Mouse (Mus musculus): Measurements from ENCODE around the gene Hexdc. TPM values are rescaled to one million over a fixed set of nuclear protein-coding genes. Genes with fewer than 3 reads are reported as not detected.

Hexdc gene
- polyA plus RNA-seq, 1 experiment from 2014 or later = 10.3 TPM

DNA sequence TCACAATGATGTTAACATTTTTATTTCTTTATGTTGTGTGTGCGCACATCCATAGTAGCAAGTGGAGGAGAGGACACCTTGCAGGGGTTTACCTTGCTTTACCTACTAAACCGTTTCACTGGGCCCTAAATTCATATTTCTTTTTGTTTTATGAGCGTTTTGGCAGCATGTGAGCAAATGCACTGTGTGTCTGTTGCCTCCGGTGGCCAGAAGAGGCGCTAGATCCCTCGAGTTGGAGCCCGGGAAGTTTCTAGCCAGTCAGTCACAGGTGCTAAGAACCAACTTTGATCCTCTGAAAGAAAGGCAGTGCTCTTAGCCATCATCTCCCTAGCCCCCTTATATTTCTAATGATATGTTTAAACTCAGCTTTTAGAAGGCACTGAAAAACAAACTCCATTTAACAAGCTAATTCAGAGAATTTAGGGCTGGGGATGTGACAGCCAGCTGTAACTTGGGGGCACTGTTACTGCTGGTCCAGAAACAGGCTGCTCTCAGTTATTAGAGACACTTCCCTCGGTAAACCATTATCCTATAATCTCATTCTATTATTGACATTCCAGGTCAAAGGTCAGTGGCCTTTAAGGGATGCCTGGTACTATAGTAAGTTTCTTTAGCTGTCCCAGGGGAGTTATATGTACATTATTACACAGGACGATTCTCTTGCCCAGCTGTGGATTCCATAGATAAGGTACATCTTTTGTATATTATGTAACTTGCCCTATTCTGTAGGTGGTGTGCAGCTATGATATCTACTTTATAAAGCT, 31.4 kb downstream of the Hexdc start:
- peak overlapping the region; percentile 100; the same call in 1 of the 2 replicates for H3K27ac ChIP-seq (ENCODE audit: low read depth, low read length)
- ATAC-seq (ENCODE audit: low FRiP score, low TSS enrichment) = no peak
- peak overlapping the region; percentile 92; the same call in 1 of the 2 replicates for H3K4me3 ChIP-seq (ENCODE audit: low read length)
- H3K36me3 ChIP-seq (ENCODE audit: control insufficient read depth, insufficient read depth, low read length) = peaks cover 17% of the 10 kb centered on the region
- no peak overlapping the region for H3K9ac ChIP-seq (ENCODE audit: low read depth, low read length)
- H3K4me1 ChIP-seq (ENCODE audit: control insufficient read depth, insufficient read depth, low read length) = 0 out of 2 replicates have a peak, but pooled peaks cover 7% of the 10 kb centered on the region
- peak overlapping the region; percentile 47 for H3K4me2 ChIP-seq (replicated peaks; ENCODE audit: low read depth, low read length)
- no peaks in the 10 kb centered on the region for H3K9me3 ChIP-seq (ENCODE audit: control insufficient read depth, low read length)
- H3K27me3 ChIP-seq (ENCODE audit: control insufficient read depth, insufficient read depth, low read length) = no peaks in the 10 kb centered on the region
- WGBS = 33% methylated on average over 9 of the region's 9 CpGs

- peak; percentile 100 for ATAC-seq (ENCODE audit: low FRiP score, low TSS enrichment)
- peak within 1 kb of the TSS; percentile 92 for H3K4me3 ChIP-seq (ENCODE audit: low read length)
- peak within 1 kb of the TSS; percentile 62 for H3K4me2 ChIP-seq (replicated peaks; ENCODE audit: low read depth, low read length)
- peaks cover 19% of the 10 kb centered on the region for H3K36me3 ChIP-seq (ENCODE audit: control insufficient read depth, insufficient read depth, low read length)
- no peaks in the 10 kb centered on the region for H3K9me3 ChIP-seq (ENCODE audit: control insufficient read depth, low read length)
- 0 out of 2 replicates have a peak, but pooled peaks cover 7% of the 10 kb centered on the region for H3K4me1 ChIP-seq (ENCODE audit: control insufficient read depth, insufficient read depth, low read length)
- H3K27ac ChIP-seq (ENCODE audit: low read depth, low read length) = peak within 1 kb of the TSS; percentile 100
- WGBS = under 1% methylated on average over 50 of the region's 50 CpGs
- H3K9ac ChIP-seq (ENCODE audit: low read depth, low read length) = peak within 1 kb of the TSS; percentile 78
- no peaks in the 10 kb centered on the region for H3K27me3 ChIP-seq (ENCODE audit: control insufficient read depth, insufficient read depth, low read length)
Observed at GRCm38 (mm10) chr11:121236564-121237344, 32.5 kb downstream of the Hexdc start, which contains the start of gene Narf. Gene Narf (plus strand): TSS chr11:121237253.

DNA sequence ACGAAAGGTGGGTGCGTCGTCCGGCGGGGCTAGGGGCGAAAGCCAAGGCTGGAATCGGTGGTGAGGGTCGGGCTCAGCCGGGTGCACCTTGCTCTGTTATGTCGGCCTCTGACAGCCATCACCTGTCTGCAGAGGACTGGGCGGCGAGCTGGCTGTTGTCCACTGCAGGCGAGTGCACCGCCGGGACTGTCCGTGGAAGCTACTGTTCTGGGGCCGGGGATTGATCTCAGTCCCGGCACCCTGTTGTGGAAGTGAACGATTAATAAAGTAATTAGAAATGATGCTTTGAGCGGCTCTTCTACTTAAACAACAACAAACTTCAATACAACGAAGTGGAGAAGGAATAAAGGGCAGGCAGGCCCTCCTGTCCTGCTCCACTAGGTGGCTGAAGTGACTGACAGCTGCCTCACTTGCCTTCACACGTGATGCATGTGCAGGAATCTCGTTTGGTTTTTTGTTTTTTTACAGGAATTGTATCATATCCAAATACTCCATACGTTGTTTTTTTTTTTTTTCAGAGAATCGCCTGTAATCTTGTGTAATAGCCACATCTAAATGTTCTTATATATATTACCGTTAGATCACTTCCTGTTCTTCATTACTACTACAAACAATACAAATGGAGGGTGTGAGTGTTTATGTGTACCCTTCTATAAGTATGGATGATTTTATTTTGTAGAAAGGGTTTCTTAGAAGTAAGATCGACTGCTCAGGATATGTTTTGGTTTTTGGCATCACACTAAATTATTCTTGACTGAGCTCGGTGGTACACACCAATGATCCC, 33.3 kb downstream of the Hexdc start:
- peak; percentile 61 for ATAC-seq (ENCODE audit: low FRiP score, low TSS enrichment)
- Histone ChIP-seq H3K4me3 (ENCODE audit: low read length) (peak overlapping the region; percentile 92), H3K4me2 (replicated peaks; ENCODE audit: low read depth, low read length) (peak overlapping the region; percentile 62), H3K9me3 (ENCODE audit: control insufficient read depth, low read length) (no peaks in the 10 kb centered on the region), H3K27me3 (ENCODE audit: control insufficient read depth, insufficient read depth, low read length) (no peaks in the 10 kb centered on the region), H3K27ac (ENCODE audit: low read depth, low read length) (peak overlapping the region; percentile 89), H3K4me1 (ENCODE audit: control insufficient read depth, insufficient read depth, low read length) (0 out of 2 replicates have a peak, but pooled peaks cover 7% of the 10 kb centered on the region), H3K9ac (ENCODE audit: low read depth, low read length) (peak overlapping the region; percentile 78), H3K36me3 (ENCODE audit: control insufficient read depth, insufficient read depth, low read length) (peaks cover 26% of the 10 kb centered on the region)
- WGBS = 4% methylated on average over 28 of the region's 28 CpGs

DNA sequence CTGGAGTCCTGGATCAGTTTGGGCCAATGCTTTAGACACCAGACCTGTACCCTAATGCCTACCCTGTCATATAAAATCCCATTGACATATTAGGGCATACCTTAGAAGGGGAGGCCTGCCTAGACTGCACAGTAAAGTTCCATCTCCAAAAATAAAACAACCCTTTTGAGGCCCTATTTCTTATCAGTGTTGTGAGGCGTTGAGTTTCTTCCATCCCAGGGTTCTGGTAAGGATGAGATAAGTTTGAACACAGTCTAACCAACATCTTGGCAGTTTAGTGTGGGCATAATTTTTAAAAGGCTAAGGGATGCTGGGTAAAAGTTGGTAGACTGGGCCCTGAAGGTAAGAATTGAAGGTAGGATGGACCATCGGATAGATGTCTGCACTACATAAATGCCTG, 35.4 kb downstream of the Hexdc start:
- ATAC-seq (ENCODE audit: low FRiP score, low TSS enrichment) = no peak
- no peak overlapping the region for H3K9ac ChIP-seq (ENCODE audit: low read depth, low read length)
- H3K27ac ChIP-seq (ENCODE audit: low read depth, low read length) = no peak overlapping the region
- no peaks in the 10 kb centered on the region for H3K27me3 ChIP-seq (ENCODE audit: control insufficient read depth, insufficient read depth, low read length)
- peaks cover 46% of the 10 kb centered on the region for H3K36me3 ChIP-seq (ENCODE audit: control insufficient read depth, insufficient read depth, low read length)
- 0 out of 2 replicates have a peak, but pooled peaks cover 7% of the 10 kb centered on the region for H3K4me1 ChIP-seq (ENCODE audit: control insufficient read depth, insufficient read depth, low read length)
- no peak overlapping the region for H3K4me3 ChIP-seq (ENCODE audit: low read length)
- H3K9me3 ChIP-seq (ENCODE audit: control insufficient read depth, low read length) = no peaks in the 10 kb centered on the region
- WGBS = 97% methylated on average over 2 of the region's 2 CpGs
- H3K4me2 ChIP-seq (replicated peaks; ENCODE audit: low read depth, low read length) = no peak overlapping the region

DNA sequence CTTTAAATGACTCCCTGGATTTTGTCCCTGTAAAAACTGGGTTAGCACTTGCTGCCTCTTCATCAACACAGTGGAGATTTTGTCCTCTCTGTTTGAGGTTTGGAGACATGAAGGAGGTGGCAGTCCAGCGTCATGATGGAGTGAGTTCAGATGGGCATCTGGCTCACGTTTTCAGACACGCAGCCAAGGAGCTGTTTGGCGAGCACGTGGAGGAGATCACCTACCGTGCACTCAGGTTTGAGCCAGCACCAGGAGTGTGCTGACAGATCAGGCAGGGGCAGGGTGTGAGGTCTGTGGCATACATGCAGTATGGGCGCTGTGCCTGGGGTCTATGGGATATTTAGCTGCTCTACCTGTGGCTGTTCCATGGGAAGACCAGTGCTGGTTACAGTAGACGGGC, 46.0 kb downstream of the Hexdc start:
- Histone ChIP-seq H3K9ac (ENCODE audit: low read depth, low read length) (no peak overlapping the region), H3K4me2 (replicated peaks; ENCODE audit: low read depth, low read length) (no peak overlapping the region), H3K27me3 (ENCODE audit: control insufficient read depth, insufficient read depth, low read length) (no peaks in the 10 kb centered on the region), H3K9me3 (ENCODE audit: control insufficient read depth, low read length) (no peaks in the 10 kb centered on the region), H3K4me1 (ENCODE audit: control insufficient read depth, insufficient read depth, low read length) (no peaks in the 10 kb centered on the region), H3K27ac (ENCODE audit: low read depth, low read length) (no peak overlapping the region), H3K36me3 (ENCODE audit: control insufficient read depth, insufficient read depth, low read length) (peaks cover 95% of the 10 kb centered on the region), H3K4me3 (ENCODE audit: low read length) (no peak overlapping the region)
- 91% methylated on average over 8 of the region's 8 CpGs for WGBS
- ATAC-seq (ENCODE audit: low FRiP score, low TSS enrichment) = no peak

DNA sequence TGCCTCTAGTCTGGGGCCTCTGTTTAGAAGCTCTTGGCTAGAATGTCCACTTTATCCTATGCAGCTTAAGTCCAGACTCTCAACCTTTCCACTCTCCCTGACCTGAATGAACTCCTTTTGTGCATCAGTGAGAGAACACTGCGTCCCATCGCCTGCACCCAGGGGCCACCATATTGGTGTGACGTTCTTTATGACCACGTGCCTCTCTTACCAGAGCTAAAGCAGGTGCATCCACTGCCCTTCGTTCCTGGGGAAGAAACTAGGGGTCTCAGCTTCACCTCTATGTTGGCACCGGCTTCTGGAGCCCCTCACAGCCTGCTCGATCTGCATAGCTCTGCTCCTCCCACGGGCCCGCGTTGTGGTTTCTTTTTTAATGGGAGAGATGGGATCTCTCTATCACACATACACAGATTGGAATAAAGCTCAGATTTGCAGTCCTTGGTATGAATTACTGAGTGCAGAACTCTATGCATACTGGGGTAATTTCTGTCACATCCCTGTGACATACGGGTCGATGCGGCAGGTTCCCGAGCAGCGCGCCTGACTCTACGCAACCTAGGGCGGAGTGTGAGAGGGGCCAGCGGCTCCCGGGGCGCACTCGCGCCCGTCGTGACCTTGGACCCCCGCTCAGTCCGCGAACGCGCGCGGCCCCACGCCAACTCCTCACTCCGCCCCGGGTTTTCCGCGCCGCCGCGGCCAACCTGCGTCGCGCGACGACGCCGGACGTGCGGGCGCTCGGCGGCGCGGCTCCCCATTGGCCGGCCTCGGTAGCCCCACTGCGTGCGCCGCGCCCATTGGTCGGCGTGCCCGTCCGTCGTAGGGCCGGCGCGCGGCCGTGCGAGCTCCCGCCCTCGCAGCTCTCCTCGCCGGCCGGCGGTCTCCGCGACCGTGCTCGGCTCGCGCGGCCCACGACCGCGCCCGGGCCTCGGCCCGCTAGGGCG, 55.2 kb downstream of the Hexdc start, which contains the start of gene Foxk2:
Foxk2 (plus strand) TSS at position 831 of the 941 bp plus-strand sequence.
- Histone ChIP-seq H3K9ac (ENCODE audit: low read depth, low read length) (peak within 1 kb of the TSS; percentile 93), H3K36me3 (ENCODE audit: control insufficient read depth, insufficient read depth, low read length) (peaks cover 34% of the 10 kb centered on the region), H3K4me1 (ENCODE audit: control insufficient read depth, insufficient read depth, low read length) (peaks cover 20% of the 10 kb centered on the region), H3K27ac (ENCODE audit: low read depth, low read length) (peak within 1 kb of the TSS; percentile 76), H3K4me2 (replicated peaks; ENCODE audit: low read depth, low read length) (peak within 1 kb of the TSS; percentile 93), H3K4me3 (ENCODE audit: low read length) (peak within 1 kb of the TSS; percentile 84), H3K9me3 (ENCODE audit: control insufficient read depth, low read length) (no peaks in the 10 kb centered on the region), H3K27me3 (ENCODE audit: control insufficient read depth, insufficient read depth, low read length) (no peaks in the 10 kb centered on the region)
- under 1% methylated on average over 72 of the region's 91 CpGs for WGBS
- ATAC-seq (ENCODE audit: low FRiP score, low TSS enrichment) = peak; percentile 99

DNA sequence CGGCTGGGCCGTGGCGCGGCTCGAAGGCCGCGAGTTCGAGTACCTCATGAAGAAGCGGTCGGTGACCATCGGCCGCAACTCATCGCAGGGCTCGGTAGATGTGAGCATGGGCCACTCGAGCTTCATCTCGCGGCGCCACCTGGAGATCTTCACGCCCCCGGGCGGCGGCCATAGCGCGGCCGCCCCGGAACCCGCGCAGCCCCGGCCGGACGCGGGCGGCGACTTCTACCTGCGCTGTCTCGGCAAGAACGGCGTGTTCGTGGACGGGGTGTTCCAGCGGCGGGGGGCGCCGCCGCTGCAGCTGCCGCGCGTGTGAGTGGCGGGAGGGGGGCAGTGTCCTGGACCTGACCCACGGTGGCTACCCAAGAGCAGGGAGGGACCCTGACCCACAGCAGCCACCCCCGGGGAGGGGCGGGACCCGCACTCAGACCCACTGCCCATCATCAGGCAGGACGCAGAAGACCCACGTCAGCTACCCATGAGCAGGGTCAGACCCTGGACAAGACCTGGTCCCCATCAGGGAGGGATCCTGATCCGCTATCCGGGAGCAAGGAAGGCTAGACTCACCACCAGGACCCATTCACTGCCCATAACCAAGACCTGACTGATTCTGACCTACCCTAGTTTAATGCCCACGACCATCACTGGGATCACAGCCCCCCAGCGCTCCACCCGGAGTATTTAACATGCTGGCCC, 56.1 kb downstream of the Hexdc start:
- Histone ChIP-seq H3K4me2 (replicated peaks; ENCODE audit: low read depth, low read length) (peak overlapping the region; percentile 93), H3K9me3 (ENCODE audit: control insufficient read depth, low read length) (no peaks in the 10 kb centered on the region), H3K4me1 (ENCODE audit: control insufficient read depth, insufficient read depth, low read length) (peaks cover 20% of the 10 kb centered on the region), H3K36me3 (ENCODE audit: control insufficient read depth, insufficient read depth, low read length) (peaks cover 30% of the 10 kb centered on the region), H3K27ac (ENCODE audit: low read depth, low read length) (peak overlapping the region; percentile 44), H3K27me3 (ENCODE audit: control insufficient read depth, insufficient read depth, low read length) (no peaks in the 10 kb centered on the region), H3K9ac (ENCODE audit: low read depth, low read length) (peak overlapping the region; percentile 93), H3K4me3 (ENCODE audit: low read length) (peak overlapping the region; percentile 84)
- ATAC-seq (ENCODE audit: low FRiP score, low TSS enrichment) = peak; percentile 14; the same call in 1 of the 2 replicates
- WGBS = 0% methylated on average over 50 of the region's 60 CpGs
